Mouse (Mus musculus): Measurements from ENCODE around the gene Camta1. TPM values are rescaled to one million over a fixed set of nuclear protein-coding genes. Genes with fewer than 3 reads are reported as not detected.

The Camta1 gene
- total RNA-seq, 1 experiment from 2014 or later = 34.9 TPM

GRCm38 (mm10) chr4:151545452-151545851 is 316.2 kb downstream of the Camta1 start:
- no peak for ATAC-seq (replicated peaks; ENCODE audit: low read depth, poor library complexity, severe bottlenecking)

- no peak for ATAC-seq (replicated peaks; ENCODE audit: low read depth, poor library complexity, severe bottlenecking)
Measured at GRCm38 (mm10) chr4:151544191-151544590, 317.5 kb downstream of the Camta1 start.

GRCm38 (mm10) chr4:151540546-151540945 is 321.1 kb downstream of the Camta1 start:
- ATAC-seq (replicated peaks; ENCODE audit: low read depth, poor library complexity, severe bottlenecking) = no peak

- ATAC-seq (replicated peaks; ENCODE audit: low read depth, poor library complexity, severe bottlenecking) = no peak
Measured at GRCm38 (mm10) chr4:151539881-151540280, 321.8 kb downstream of the Camta1 start.

GRCm38 (mm10) chr4:151539167-151539525 is 322.5 kb downstream of the Camta1 start:
- no peak for ATAC-seq (replicated peaks; ENCODE audit: low read depth, poor library complexity, severe bottlenecking)

- no peak for ATAC-seq (replicated peaks; ENCODE audit: low read depth, poor library complexity, severe bottlenecking)
Measured at GRCm38 (mm10) chr4:151538446-151539166, 323.1 kb downstream of the Camta1 start.

GRCm38 (mm10) chr4:151535916-151536450 is 325.7 kb downstream of the Camta1 start:
- no peak for ATAC-seq (replicated peaks; ENCODE audit: low read depth, poor library complexity, severe bottlenecking)

- no peak for ATAC-seq (replicated peaks; ENCODE audit: low read depth, poor library complexity, severe bottlenecking)
Measured at GRCm38 (mm10) chr4:151533451-151533850, 328.2 kb downstream of the Camta1 start.

- ATAC-seq (replicated peaks; ENCODE audit: low read depth, poor library complexity, severe bottlenecking) = no peak
Measured at GRCm38 (mm10) chr4:151528436-151528835, 333.2 kb downstream of the Camta1 start.

GRCm38 (mm10) chr4:151527763-151528162 is 333.9 kb downstream of the Camta1 start:
- no peak for ATAC-seq (replicated peaks; ENCODE audit: low read depth, poor library complexity, severe bottlenecking)

- ATAC-seq (replicated peaks; ENCODE audit: low read depth, poor library complexity, severe bottlenecking) = no peak
Measured at GRCm38 (mm10) chr4:151520103-151520502, 341.6 kb downstream of the Camta1 start.

GRCm38 (mm10) chr4:151519011-151519410 is 342.7 kb downstream of the Camta1 start:
- no peak for ATAC-seq (replicated peaks; ENCODE audit: low read depth, poor library complexity, severe bottlenecking)

GRCm38 (mm10) chr4:151516998-151517799 is 344.5 kb downstream of the Camta1 start:
- no peak for ATAC-seq (replicated peaks; ENCODE audit: low read depth, poor library complexity, severe bottlenecking)

GRCm38 (mm10) chr4:151515316-151515715 is 346.4 kb downstream of the Camta1 start:
- no peak for ATAC-seq (replicated peaks; ENCODE audit: low read depth, poor library complexity, severe bottlenecking)

- no peak for ATAC-seq (replicated peaks; ENCODE audit: low read depth, poor library complexity, severe bottlenecking)
Measured at GRCm38 (mm10) chr4:151511092-151511491, 350.6 kb downstream of the Camta1 start.

GRCm38 (mm10) chr4:151510417-151510816 is 351.3 kb downstream of the Camta1 start:
- no peak for ATAC-seq (replicated peaks; ENCODE audit: low read depth, poor library complexity, severe bottlenecking)

GRCm38 (mm10) chr4:151506701-151507100 is 355.0 kb downstream of the Camta1 start:
- no peak for ATAC-seq (replicated peaks; ENCODE audit: low read depth, poor library complexity, severe bottlenecking)

GRCm38 (mm10) chr4:151498481-151499276 is 363.0 kb downstream of the Camta1 start:
- no peak for ATAC-seq (replicated peaks; ENCODE audit: low read depth, poor library complexity, severe bottlenecking)

- no peak for ATAC-seq (replicated peaks; ENCODE audit: low read depth, poor library complexity, severe bottlenecking)
Measured at GRCm38 (mm10) chr4:151496581-151496980, 365.1 kb downstream of the Camta1 start.

- no peak for ATAC-seq (replicated peaks; ENCODE audit: low read depth, poor library complexity, severe bottlenecking)
Measured at GRCm38 (mm10) chr4:151495276-151495882, 366.3 kb downstream of the Camta1 start.

Measured in common myeloid progenitor, adult 5-6 weeks (primary cell).